Mouse (Mus musculus): ENCODE results near the gene Dclk1. TPM values are rescaled to one million over a fixed set of nuclear protein-coding genes. Genes with fewer than 3 reads are reported as not detected.
A peak's percentile ranks its signal among the peaks of the same experiment; 100 is the strongest.

Dclk1 gene
- polyA plus RNA-seq, 1 experiment = 265 TPM

DNA sequence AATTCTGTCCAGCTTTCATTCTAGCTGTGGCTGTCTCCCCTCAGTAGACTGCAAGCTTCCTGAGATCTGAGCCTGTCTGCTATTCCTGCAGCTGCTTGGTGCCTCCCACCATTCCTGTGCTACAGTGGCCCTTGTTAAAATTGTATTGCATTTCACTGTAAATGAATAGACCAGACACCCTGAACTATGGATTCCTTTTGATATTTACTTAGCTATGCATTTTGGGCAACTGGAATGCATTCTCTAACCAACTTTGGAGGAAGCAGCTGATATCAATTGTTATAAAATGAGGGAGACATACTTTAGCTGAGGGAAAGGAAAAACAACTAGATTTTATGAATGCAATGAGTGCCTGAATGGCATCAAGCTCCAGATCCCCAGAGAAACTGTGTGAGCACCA is 63.5 kb downstream of the Dclk1 start:
- peaks cover 6% of the 10 kb centered on the region for H3K4me1 ChIP-seq (ENCODE audit: control insufficient read depth, insufficient read depth, low read length)
- no peak overlapping the region for H3K27ac ChIP-seq (ENCODE audit: insufficient read depth, low read depth, low read length)
- TF ChIP-seq CTCF (IDR thresholded peaks at IDR 0.05; ENCODE audit: insufficient read depth, low read depth, low read length) (no peak), POLR2A (IDR thresholded peaks at IDR 0.05; ENCODE audit: insufficient read depth, low read depth, low read length) (no peak)
- H3K4me3 ChIP-seq (ENCODE audit: insufficient read depth, low read depth, low read length) = no peak overlapping the region

DNA sequence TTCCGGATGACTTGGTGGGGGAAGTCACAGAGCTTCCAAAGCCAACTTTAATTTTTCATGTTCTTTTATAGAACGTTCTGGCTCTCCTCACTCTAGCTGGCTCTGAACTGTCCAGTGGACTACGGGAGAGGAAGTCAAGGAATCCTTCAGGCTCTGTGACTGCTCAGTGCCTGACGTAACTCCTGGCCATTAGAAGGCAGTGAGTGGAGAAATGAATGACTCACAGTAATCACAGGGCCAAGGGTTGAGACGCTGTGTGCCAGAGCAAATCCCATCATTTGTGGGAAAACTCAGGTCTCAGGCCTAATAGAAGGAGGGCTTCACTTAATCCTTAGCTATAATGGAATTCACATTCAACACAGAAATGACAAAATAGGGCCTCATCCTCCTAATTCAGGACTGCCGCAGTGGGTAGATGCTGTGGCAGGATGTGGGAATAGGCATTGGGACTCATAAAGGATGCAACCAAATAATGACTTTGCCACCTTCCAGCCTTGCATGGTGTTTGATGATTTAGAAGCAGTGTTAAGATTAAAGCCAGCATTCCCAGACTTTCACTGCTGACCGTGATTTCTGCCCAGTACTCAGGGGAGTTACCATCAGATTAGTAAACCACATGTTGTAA is 65.5 kb downstream of the Dclk1 start:
- peak overlapping the region; percentile 3; the same call in 1 of the 2 replicates for H3K27ac ChIP-seq (ENCODE audit: insufficient read depth, low read depth, low read length)
- peaks cover 6% of the 10 kb centered on the region for H3K4me1 ChIP-seq (ENCODE audit: control insufficient read depth, insufficient read depth, low read length)
- WGBS = 29% methylated on average over 7 of the region's 7 CpGs
- no peak overlapping the region for H3K4me3 ChIP-seq (ENCODE audit: insufficient read depth, low read depth, low read length)
- TF ChIP-seq CTCF (IDR thresholded peaks at IDR 0.05; ENCODE audit: insufficient read depth, low read depth, low read length) (no peak), POLR2A (IDR thresholded peaks at IDR 0.05; ENCODE audit: insufficient read depth, low read depth, low read length) (no peak)

DNA sequence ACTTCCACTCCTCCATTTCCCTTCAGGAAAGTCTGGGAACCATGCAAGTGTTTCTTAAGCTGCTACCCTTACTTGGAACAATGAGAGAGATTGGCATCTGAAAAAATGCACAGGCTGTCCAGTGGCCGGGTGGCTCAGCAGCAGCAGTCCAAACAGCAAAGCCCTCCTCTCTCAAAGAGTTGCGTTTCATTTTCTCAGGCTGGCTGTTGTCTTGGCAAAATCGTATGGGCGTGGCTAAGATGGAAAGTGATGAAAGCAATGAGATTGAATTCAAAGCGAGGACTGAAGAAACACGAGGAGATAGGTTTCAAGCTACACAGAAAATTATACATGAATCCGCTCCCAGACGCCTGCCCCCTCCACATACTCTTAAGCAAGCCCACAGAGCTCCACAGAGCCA is 67.8 kb downstream of the Dclk1 start:
- no peak overlapping the region for H3K4me3 ChIP-seq (ENCODE audit: insufficient read depth, low read depth, low read length)
- no peak for TF ChIP-seq POLR2A (IDR thresholded peaks at IDR 0.05; ENCODE audit: insufficient read depth, low read depth, low read length)
- no peak for TF ChIP-seq CTCF (IDR thresholded peaks at IDR 0.05; ENCODE audit: insufficient read depth, low read depth, low read length)
- peaks cover 6% of the 10 kb centered on the region for H3K4me1 ChIP-seq (ENCODE audit: control insufficient read depth, insufficient read depth, low read length)
- WGBS = 40% methylated on average over 8 of the region's 8 CpGs
- no peak overlapping the region for H3K27ac ChIP-seq (ENCODE audit: insufficient read depth, low read depth, low read length)

DNA sequence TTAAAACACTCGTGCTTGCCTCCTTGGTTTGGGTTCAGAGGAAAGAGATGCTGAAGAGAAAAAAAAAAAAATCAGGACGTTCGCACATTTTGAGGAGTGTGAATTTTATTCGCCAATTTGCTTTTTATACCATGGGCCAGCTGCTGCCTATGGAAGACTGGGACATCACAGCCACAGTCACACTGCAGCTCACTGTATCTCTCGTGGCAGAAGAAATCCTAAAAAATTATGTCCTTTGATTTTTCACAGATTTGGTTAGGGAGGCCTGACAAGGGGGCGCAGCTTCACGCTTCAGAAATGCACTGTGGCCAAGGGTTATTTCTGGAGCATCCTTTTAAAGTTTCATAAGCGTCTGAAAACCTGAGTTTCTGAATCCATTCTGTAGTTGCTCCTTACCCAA is 73.7 kb downstream of the Dclk1 start:
- WGBS = 63% methylated on average over 8 of the region's 8 CpGs
- no peak overlapping the region for H3K27ac ChIP-seq (ENCODE audit: insufficient read depth, low read depth, low read length)
- H3K4me3 ChIP-seq (ENCODE audit: insufficient read depth, low read depth, low read length) = no peak overlapping the region
- H3K4me1 ChIP-seq (ENCODE audit: control insufficient read depth, insufficient read depth, low read length) = 0 out of 2 replicates have a peak, but pooled peaks cover 2% of the 10 kb centered on the region
- TF ChIP-seq CTCF (IDR thresholded peaks at IDR 0.05; ENCODE audit: insufficient read depth, low read depth, low read length) = no peak

DNA sequence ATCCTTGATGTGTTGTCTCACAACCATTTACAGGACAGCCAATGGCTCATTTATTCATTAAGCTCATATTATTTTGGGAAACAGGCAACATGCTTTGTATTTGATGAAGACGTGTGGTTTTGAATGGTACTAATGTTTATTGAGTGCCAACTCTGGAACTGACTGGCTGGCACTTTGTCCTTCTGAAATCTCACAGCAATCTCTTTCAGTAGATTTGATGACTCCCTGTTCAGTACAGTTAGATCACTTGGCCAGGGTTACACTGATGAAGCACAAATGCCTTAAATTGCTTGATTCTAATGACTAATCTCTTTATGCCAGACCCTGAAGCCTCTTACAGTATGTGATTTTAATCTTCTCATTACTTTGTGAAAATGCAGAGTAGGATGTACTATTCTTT is 75.9 kb downstream of the Dclk1 start:
- Histone ChIP-seq H3K27ac (ENCODE audit: insufficient read depth, low read depth, low read length) (no peak overlapping the region), H3K4me1 (ENCODE audit: control insufficient read depth, insufficient read depth, low read length) (peaks cover 5% of the 10 kb centered on the region; the same call in 1 of the 2 replicates), H3K4me3 (ENCODE audit: insufficient read depth, low read depth, low read length) (no peak overlapping the region)
- TF ChIP-seq CTCF (IDR thresholded peaks at IDR 0.05; ENCODE audit: insufficient read depth, low read depth, low read length) (no peak), POLR2A (IDR thresholded peaks at IDR 0.05; ENCODE audit: insufficient read depth, low read depth, low read length) (no peak)
- 30% methylated on average over 1 of the region's 1 CpGs for WGBS

DNA sequence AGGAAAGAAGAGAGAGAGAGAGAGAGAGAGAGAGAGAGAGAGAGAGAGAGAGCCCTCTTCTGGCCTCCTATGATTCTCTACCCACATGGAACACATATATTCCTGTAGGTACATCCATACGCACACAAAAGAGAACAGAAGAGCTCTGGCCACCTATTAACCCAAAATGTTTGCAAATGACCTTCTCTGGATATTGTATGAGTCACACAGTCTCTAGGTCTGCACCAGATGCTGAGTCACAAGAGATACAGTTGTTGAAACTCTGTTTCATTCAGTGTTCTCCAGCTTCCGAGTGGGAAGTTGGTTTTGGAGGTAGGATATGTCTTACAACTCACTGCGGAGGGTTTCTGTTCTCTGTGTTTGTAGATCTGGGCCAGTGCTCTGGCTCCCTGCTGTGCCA is 78.4 kb downstream of the Dclk1 start:
- no peak overlapping the region for H3K4me3 ChIP-seq (ENCODE audit: insufficient read depth, low read depth, low read length)
- 51% methylated on average over 3 of the region's 3 CpGs for WGBS
- H3K27ac ChIP-seq (ENCODE audit: insufficient read depth, low read depth, low read length) = no peak overlapping the region
- TF ChIP-seq POLR2A (IDR thresholded peaks at IDR 0.05; ENCODE audit: insufficient read depth, low read depth, low read length) (no peak), CTCF (IDR thresholded peaks at IDR 0.05; ENCODE audit: insufficient read depth, low read depth, low read length) (no peak)
- peaks cover 5% of the 10 kb centered on the region; the same call in 1 of the 2 replicates for H3K4me1 ChIP-seq (ENCODE audit: control insufficient read depth, insufficient read depth, low read length)

DNA sequence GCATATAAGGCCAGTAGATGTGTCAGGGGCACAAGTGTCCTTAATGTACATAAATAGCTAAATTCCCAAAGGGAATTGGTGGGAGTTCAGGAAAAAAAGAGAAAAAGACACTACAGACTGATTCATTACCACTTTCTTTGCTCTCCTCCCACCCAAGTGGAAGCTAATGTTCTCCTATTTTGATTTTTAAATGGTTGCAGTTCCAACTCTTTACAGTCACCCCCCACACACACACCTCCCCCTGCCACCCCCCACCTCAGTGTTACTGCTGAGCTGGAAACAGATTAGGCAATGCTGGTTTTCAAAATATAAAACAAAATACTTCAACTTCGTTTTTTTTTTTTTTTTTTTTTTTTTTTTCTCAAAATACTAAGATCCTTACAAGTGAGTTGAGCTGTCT is 81.9 kb downstream of the Dclk1 start:
- WGBS = 33% methylated on average over 1 of the region's 1 CpGs
- no peak overlapping the region for H3K4me3 ChIP-seq (ENCODE audit: insufficient read depth, low read depth, low read length)
- no peak for TF ChIP-seq CTCF (IDR thresholded peaks at IDR 0.05; ENCODE audit: insufficient read depth, low read depth, low read length)
- TF ChIP-seq POLR2A (IDR thresholded peaks at IDR 0.05; ENCODE audit: insufficient read depth, low read depth, low read length) = no peak
- no peak overlapping the region for H3K27ac ChIP-seq (ENCODE audit: insufficient read depth, low read depth, low read length)
- H3K4me1 ChIP-seq (ENCODE audit: control insufficient read depth, insufficient read depth, low read length) = peaks cover 3% of the 10 kb centered on the region; the same call in 1 of the 2 replicates

DNA sequence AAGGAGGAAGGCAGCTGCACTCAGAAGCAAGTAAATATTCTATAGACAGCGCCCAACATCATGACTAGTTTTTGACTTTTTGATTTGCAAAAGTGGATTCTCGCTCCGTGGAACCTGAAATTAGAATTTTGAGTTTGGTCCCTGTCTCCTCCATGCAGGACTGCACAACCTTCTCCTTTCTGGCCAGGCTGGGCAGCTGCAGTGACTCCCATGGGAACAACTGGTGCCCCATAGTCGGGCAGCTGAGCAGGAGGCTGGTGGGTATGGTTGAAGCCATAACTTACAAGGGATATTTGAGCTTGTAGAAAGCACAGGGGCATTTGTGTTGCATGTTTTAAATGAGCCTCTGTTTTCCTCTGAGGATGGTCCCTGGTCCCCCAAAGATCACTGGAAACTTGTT is 88.3 kb downstream of the Dclk1 start:
- no peak for TF ChIP-seq CTCF (IDR thresholded peaks at IDR 0.05; ENCODE audit: insufficient read depth, low read depth, low read length)
- no peak for TF ChIP-seq POLR2A (IDR thresholded peaks at IDR 0.05; ENCODE audit: insufficient read depth, low read depth, low read length)
- 95% methylated on average over 4 of the region's 4 CpGs for WGBS

DNA sequence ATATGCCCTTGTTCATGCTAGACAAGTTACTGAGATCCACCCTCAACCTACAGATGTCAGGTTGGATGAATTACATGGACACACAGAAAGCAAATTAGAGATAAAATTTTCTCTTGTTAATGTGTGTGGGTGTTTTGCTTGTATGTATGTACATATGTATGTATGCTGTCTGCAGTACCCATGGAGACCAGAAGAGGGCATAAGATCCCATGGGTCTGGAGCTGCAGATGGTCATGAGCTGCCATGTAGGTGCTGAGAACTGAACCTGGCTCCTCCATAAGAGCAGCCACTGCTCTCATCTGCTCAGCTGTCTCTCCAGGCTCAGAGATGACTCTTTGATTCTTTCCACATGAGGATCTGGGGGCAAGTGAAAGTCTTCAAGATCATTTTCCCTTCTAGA is 89.5 kb downstream of the Dclk1 start:
- no peak overlapping the region for H3K4me3 ChIP-seq (ENCODE audit: insufficient read depth, low read depth, low read length)
- TF ChIP-seq POLR2A (IDR thresholded peaks at IDR 0.05; ENCODE audit: insufficient read depth, low read depth, low read length) (no peak), CTCF (IDR thresholded peaks at IDR 0.05; ENCODE audit: insufficient read depth, low read depth, low read length) (no peak)
- no peak overlapping the region for H3K27ac ChIP-seq (ENCODE audit: insufficient read depth, low read depth, low read length)
- peaks cover 5% of the 10 kb centered on the region for H3K4me1 ChIP-seq (ENCODE audit: control insufficient read depth, insufficient read depth, low read length)

More for the DNA sequence above, 88.3 kb downstream of the Dclk1 start:
- no peak overlapping the region for H3K27ac ChIP-seq (ENCODE audit: insufficient read depth, low read depth, low read length)
- no peak overlapping the region for H3K4me3 ChIP-seq (ENCODE audit: insufficient read depth, low read depth, low read length)
- peaks cover 5% of the 10 kb centered on the region for H3K4me1 ChIP-seq (ENCODE audit: control insufficient read depth, insufficient read depth, low read length)

DNA sequence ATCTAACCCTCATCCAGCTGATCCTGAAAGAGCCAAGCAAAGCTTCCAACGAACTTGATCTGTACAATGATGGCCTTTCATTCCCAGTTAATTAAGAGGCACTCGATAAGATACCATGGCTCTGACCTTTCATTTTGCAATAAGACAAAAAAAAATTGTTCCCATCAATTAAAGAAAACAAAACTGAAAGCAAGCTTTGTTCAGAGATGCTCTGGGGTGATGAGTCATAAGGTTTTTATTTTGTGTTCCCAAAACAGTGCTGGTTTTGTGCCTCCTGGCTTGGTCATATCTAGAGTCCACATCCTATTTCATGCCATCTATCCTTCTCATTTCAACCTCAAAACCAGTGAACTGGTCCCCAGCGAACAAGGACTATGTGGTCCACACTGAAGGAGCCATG is 91.3 kb downstream of the Dclk1 start:
- 31% methylated on average over 3 of the region's 3 CpGs for WGBS
- H3K4me1 ChIP-seq (ENCODE audit: control insufficient read depth, insufficient read depth, low read length) = peaks cover 6% of the 10 kb centered on the region
- TF ChIP-seq CTCF (IDR thresholded peaks at IDR 0.05; ENCODE audit: insufficient read depth, low read depth, low read length) = no peak
- no peak for TF ChIP-seq POLR2A (IDR thresholded peaks at IDR 0.05; ENCODE audit: insufficient read depth, low read depth, low read length)
- peak overlapping the region; percentile 72 for H3K27ac ChIP-seq (ENCODE audit: insufficient read depth, low read depth, low read length)
- H3K4me3 ChIP-seq (ENCODE audit: insufficient read depth, low read depth, low read length) = no peak overlapping the region
